Mouse (Mus musculus) forelimb bud, embryonic 11.5 days (tissue): ENCODE results near the gene Il1rl2.
"Not testable (repeated sequence)": the region's sequence is repeated elsewhere in the genome, so short reads cannot be mapped to it uniquely, and the experiment has no call there.

ENCODE experiments used
- DNase-seq: peaks from one replicate; pipeline ENCODE4 v3.0.0-alpha.2; 2012; ENCODE audit warnings: low read depth, low spot score

The Il1rl2 gene

DNA sequence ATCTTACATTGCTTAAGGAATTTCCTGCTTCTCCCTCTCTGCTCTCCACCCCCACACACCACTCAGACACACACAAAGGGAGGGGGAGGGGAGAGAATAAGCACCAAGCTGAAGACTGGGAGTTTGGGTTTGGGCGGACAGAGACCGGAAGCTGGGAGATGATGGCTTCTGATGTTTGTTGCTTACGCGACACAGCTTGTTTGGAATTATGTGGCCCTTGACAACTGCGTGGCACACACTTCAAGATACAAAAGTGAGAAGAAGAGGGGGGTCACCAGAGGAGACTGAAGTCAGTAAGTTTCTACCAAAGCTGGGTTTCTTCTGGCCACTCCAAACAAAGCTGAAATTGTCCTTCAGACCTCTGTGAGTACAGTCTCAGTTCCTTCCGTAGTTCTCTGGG is at the start of gene Il1rl2:
Gene Il1rl2, plus strand, starts transcription at position 154 of the 400 bp plus-strand sequence.
- DNase-seq, result no peak

DNA sequence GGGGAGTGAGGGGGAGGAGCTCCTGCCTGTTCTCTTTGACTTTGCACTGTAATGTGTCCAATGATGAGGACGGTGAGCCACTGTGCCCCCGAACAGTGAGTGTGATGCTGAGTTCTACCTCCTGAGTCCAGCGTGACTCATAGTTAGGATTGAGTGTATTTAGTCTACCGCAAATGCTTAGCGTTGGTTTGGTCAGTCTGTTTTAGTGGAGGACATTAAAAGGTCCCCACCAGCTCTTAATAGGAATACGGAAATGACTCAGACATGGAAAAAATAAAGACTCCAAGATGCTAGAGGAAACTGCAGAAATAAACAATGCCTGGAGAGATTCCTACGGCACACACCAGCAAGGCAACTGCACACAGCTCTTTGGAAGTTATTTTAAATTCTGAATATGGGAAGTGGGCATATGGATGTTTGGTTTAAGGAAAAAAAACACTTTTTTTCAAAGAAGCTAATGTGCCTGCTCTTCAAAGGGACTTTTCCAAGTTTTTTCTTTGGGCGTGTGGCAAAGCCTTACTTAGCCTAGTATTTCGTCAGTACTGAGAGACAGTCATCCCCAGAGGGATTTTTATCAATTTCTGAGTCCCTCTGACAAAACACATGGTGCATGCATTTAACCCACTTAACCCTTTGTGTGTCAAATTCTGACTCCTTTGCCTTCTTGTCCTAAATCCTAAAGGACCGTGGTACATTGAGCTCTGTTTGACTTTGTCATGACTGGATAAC is 49.0 kb upstream of the Il1rl2 start:
- DNase-seq, result no peak

DNA sequence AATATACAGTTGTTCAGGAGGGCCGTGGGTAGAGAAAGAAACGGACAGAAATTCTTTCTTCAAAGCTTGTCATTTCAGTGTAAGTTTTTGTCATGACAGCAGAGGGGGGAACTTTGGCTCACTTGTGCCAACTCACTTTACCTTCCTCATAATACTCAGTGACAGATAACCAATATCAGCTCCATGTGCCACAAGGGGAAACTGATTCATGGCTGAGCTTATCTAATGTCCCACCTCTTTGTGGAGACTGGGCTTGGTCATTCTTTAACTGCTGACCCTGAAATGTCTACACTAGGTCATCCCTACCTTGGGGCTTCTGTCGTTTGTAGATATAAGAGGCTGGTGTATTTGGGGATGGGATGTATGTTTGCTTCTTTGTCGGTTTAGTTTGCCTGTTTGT is 46.5 kb upstream of the Il1rl2 start:
- DNase-seq, result no peak

DNA sequence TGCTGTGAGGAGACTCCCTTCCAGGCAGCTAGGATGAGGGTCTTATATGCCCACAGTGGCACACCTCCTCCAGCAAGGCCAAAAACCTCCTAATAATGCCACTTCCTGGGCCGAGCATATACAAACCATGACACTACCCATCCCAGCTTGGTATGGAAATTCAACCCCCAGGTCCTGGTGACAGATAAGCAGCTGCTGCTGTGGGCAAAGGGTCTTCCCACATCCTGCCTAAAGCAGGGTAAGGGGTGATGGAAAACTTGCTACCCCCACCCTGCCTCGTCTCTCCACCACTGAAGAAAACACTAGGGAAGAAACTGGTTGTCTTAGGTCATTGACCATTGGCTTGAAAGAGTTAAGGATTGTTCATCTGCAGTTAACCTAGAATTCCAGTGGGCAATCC is 45.7 kb upstream of the Il1rl2 start:
- no peak for DNase-seq

DNA sequence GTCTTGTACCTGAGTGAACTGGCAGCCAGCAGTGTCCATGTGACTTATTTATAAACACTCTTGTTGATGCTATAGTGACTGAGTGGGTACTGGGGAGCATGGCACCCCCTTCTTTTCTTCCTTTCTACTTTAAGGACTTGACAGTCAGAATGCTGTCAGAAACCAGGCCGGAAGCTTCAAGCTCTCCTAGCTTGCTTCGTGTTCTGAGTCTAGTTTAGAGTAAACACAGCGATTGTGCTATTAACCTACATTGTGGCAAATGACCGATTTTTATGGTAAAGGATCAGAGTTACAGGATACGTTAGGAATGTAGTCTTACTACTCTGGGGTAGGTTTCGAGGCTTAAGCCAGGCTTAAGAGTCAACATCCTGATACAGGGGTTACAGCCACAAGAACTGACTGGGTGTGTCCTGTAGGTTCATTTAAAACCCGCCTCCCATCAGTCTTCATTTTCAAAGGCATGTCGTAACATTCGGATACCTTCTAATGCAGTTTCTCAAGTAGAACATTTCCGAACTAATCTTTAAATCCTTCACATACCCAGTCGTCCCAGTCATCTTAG is 45.1 kb upstream of the Il1rl2 start:
- no peak for DNase-seq

DNA sequence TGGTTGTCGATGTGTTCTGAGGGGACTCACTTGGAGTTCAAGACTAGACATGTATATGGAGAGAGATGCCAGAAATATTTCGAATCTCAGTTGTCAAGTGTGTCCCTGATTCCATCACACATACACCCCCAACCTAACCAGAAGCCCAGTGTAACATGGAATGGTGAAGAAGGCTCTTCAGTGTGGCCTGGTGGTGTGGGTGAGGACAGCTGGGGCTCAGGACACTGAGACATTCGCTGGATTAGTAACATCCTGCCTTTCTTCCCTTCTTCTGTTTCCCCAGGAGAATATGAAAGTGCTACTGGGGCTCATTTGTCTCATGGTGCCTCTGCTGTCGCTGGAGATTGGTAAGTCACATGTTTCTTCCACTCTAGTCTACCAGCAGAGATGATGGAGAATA is 42.5 kb upstream of the Il1rl2 start:
- DNase-seq, result no peak

DNA sequence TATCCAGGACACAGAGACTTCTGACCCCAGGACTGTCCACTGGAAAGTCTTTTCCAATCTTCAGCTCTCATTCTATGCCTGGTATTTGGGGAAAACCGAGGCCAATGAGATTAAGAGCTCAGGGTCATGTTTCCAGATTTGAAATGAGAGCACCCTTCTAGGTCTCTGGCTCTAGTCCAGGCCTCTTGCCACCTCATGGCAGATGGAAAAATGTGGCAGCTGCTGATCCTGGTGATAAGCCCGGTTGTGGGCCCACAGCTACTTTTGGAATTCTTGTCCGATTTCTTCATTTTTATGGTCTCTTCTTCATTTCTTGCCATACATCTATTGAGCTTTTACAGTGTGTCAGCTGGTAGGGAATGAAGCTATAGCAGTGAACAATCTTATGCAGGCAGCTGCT is 42.0 kb upstream of the Il1rl2 start:
- DNase-seq, result no peak

DNA sequence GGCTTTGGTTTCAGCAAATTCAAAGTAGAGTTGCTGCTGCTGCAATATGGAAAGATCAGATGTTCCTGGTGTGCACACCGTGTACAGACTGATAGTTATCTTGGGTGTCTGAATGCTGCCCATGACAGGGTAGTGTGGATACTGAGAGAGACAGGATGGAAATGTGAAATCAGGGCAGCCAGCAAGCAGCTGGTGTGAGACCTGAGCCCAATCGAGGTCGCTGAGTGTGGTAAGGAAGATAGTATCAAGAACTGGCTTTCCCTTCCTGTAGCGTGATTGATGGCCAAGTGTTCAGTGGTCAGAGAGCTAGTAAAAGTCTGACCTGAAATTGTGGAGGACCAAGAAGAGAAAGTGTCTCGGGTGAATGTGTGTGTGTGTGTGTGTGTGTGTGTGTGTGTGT is 40.4 kb upstream of the Il1rl2 start:
- no peak for DNase-seq

DNA sequence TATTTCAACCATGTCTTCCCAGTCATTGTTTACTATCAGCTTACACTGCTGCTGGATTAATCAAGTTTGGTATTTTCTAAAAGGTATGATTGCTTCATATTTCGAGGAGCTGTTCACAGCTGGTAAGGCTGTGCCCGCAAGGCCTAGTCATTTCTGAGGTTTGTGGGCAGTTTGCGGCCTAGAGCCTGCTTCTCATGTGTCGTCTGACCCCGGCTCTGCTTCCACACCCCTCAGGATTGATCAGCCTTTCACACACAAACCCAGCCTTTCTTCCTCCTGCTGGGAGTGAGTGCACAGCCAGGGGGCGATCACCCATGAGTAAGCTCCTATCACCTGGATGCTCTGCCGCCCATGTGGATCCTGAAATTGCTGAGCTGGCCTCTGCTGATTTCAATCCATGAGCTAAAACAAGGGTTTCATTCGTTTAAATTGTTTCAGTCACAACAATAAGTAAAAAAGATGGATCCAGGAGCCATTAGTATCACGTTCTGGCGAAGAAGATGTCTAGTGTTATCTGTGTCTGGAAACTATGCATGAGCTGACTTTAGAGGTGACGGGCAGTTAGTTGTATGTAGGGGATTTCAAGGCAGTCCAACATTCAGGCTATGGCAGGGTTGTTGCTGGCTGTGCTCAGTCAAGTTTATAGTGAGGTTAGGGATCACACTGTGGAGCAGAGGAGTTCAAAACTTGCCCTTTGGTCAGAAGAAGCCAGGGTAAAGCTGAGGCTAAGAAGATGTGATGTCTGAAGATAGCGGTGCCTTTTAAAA is 33.7 kb upstream of the Il1rl2 start:
- no peak for DNase-seq

DNA sequence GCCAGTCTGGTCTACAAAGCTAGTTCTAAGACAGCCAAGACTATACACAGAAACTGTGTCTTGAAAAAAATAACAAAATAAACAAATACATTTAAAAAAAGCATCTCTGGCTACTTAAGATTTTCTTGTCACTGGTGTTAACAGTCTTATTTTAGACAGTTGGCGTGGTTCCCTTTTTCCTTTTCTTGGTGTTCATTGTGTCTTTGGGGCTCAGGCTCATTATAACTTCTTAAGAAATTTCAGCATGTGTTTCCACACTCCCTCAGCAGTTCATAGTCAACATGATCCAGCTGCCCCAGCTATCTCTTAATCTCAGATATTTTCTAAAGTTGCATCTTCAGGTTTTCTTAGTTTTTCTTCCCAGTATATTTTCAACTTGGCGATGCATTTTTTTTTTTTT is 32.2 kb upstream of the Il1rl2 start:
- no peak for DNase-seq

DNA sequence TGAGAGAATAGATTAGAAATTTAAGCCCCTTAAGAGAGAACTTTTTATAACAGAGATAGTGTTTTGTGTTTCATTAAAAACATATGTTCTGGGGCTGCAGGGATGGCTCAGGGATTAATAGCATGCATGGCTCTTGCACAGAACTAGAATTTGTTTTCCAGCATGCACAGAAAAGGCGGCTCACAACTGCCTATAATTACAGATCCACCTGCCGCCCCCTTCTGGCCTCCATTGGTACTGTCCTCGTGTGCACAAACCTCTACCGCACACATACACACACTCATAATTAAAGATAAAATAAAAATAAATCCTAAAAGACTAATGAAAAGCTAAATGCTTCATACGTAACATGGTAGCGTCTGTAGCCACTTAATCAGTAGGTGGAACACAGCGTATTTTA is 30.5 kb upstream of the Il1rl2 start:
- DNase-seq, result no peak

DNA sequence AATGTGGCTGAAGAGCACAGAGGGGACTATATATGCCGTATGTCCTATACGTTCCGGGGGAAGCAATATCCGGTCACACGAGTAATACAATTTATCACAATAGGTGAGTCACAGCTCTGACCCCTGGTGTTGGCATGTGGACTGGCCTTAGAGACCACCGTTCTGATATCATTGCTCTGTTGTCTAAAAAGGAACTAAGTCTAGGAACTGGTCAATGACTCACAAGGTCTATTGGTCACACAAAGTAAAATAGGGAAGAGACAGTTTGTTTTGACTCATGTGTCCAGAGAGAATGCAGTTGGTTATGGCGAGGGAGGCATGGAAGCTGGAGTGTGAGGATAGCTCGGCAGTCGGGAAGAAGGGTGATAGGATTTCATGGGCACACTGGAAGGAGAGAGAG is 29.6 kb upstream of the Il1rl2 start:
- no peak for DNase-seq

DNA sequence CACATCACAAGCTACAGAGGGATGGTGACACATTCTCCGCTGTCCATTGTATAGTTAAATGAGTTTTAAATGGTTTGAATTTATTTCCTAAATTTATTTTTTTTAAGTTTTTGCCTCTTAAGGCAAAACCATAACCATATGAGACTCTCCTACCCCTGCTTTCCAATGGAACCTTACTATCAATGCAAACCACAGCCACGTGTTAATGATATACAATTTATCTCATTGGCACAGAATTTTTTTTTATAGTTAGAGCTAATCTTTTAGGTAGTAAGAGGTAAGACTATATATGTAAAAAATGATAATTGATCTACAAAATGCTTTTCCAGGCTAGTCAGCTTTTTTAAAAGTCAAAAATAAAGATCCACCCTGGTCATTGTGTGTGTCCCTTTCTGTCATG is 26.4 kb upstream of the Il1rl2 start:
- no peak for DNase-seq

DNA sequence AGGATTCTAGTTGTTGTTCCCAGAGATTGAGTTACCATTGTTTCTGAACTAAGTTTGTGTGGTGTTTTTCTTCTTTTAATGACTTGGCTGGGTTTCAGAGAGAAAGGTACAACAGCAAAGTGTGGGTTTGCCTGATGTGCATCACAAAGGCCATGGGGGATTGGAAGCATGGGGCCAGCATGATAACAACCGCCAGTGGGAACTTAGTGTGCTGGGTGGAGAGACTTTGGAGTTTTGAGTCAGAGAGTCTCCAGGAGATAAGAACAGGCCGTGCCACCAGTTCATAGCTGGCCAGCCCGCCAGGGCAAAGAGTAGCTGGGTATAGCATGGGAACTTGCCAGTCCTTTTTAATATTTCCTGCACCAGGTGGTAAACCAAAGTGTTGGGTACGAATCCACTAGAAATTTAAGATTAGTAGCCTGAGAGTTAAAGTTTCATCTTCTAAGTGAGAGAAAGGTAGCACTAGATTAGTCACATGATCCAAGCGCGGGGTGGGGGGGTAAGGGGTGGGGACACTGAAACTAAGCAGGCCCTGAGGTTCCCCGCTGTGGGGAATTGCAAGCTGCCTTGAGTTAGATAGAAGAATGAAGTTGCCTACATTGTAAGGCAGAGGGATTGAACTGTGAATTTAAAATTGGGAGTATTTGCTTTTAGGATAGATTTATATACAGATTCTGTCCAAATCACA is 21.1 kb upstream of the Il1rl2 start:
- no peak for DNase-seq

DNA sequence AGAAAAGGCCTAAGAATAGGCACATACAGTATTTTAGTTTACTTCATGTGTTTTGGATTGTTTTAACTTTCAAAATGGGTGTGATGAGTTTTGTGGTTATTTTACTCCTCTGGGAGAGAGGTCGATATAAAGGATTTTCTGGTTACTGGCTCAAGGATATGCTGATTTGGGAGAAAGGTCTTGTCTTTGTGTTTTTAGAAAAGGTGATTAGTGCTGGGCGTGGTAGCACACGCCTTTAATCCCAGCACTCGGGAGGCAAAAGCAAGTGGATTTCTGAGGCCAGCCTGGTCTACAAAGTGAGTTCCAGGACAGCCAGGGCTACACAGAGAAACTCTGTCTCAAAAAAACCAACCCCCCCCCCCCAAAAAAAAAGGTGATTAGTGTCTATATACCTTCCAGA is 20.1 kb upstream of the Il1rl2 start:
- not testable (repeated sequence) for DNase-seq

DNA sequence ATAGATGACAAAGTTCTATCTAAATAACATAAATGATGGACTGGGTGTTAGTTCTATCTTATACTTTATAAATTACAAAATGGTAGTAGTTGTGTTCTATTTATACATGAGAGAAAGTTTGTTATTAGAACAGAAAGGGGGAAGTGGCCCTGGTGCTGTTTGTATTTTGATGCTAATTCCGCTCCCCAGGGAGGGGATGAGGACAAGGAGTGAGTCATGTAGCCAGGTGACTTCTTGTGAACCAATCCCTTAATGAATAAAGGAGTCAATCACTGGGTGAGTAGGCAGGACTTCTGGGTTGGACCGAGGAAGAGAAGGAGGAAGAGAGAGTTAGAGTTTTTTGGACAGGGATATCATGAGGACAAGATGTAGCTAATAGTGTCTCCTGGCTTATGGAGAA is 18.3 kb upstream of the Il1rl2 start:
- DNase-seq, result no peak

DNA sequence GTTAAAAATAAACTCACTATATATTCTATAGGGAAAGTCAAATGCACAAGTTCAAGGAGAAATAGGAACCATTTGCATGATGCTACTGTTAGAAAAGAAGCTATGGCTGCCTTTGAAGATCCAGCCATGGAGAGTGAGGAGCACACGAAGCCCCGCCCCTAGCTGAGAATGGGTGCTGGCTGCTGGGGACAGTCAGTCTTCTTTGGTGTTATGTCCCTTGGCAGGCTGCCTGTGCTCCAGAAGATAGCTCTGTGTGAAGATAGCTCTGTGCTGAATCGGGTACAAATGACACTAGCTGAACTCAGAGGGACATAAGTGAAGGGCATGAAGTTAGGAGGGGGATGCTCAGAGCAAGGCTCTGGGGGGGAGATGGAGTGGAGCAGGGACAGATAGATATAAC is 13.3 kb upstream of the Il1rl2 start:
- DNase-seq, result no peak

DNA sequence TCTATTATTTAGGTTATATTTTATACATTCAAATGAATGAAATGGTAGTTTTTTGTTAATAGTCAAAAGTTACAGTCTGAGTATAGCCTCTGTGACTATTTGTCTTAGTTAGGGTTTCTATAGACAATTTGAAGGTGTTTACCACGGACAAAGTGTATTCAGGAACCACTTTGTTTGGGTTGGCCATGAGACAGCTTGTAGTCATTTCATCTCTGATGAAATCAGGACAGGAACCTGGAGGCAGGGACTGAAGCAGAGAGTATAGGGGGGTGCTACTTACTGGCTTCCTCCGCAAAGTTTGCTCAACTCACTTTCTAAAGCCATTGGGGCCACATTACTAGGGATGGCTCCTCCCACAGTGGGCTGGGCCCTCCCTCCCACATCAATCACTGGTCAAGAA is 12.8 kb upstream of the Il1rl2 start:
- no peak for DNase-seq

DNA sequence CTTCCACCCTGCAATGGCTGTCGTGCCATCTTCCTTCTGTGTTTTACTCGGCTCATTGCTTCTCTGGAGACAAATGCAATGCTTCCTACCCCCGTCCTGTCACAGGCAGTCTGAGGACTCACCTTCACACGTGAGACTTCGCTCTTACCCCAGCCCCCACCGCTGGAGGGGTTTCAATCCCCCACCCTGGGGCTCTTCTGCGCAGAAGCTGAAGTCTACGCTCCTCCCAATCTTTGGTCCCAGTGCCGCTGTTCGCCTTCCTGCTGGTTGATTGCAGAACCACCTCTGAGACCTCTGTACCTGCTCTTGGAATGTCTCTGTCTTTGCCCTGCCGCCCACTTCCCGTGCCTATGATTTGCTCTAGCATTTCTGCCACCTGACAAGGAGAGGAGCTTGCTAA is 10.4 kb upstream of the Il1rl2 start:
- no peak for DNase-seq

DNA sequence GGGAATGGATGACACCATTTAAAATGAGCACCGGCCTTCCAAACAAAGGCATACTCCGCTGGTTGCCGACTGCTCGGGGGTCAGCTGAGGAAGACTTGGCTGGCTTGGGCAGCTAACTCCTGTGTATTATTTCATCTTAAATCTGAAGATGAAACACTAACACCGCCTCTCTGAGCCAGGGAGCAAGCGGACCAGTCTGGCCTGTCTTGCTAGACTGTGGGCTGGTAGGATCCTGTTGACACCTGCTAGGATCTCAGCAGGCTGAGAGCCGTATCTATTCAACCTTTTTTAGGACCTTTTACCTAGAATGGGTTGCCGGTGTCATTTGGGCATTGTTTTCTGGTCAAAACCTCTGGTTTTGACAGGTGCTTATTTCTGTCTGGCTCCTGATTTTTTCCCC is 6.8 kb upstream of the Il1rl2 start:
- no peak for DNase-seq

DNA sequence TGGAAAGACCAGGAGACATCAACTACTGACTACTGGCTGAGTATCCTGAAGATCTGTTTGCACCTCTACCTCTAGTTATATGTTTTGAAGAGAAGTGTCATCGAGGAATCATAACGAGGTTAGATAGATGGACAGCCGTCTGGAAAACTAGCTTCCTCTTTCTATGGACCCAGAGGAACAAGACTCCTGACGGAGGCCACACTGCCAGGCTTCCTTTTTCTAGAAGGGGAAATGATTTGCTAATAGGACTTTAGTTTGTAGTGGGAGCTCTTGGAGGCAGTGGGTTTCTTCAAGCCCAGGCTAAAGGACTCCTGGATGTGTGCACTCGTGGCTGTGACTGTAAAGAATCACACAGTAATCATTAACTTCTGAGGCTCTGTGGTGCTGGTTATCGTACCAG is 2.6 kb upstream of the Il1rl2 start:
- no peak for DNase-seq

DNA sequence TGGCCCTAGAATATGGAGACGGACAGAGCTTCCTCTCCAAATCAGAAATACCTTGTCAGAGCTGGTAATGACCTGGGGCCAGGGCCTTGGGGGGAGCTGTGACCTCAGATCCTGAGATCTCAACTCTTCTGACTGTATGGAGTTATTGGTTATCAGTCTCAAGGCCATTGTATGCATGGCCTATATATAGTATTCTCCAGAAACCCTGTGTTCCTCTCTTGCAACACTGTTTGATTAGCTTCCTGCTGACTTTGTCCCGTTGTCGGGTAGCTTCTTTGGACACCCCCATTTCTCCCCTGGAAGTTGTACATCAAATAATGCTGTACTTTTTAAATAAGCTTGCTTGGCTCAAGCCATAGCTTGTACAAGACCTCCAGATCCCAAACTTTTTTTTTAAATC is 1.9 kb upstream of the Il1rl2 start:
- DNase-seq, result no peak
